Mouse (Mus musculus) heart, adult 11 months (tissue): ENCODE data around the gene Dpp10.
A peak's percentile ranks its signal among the peaks of the same experiment; 100 is the strongest.

Experiments used
- DNase-seq: peaks from one replicate; pipeline ENCODE4 v3.0.0; 2022

The Dpp10 gene

GRCm38 (mm10) chr1:124044925-124045640 lies at the start of gene Dpp10:
Gene Dpp10 (minus strand): TSS chr1:124045559.
- DNase-seq = no peak

- no peak for DNase-seq
These were observed 3.2 kb upstream of the Dpp10 start for GRCm38 (mm10) chr1:124048544-124048943.

- DNase-seq = no peak
These were observed 472 bp upstream of the Dpp10 start for GRCm38 (mm10) chr1:124045761-124046300.

GRCm38 (mm10) chr1:124044161-124044560 lies 1.2 kb downstream of the Dpp10 start:
- peak; percentile 78 for DNase-seq

- DNase-seq = no peak
These were observed 1.9 kb downstream of the Dpp10 start for GRCm38 (mm10) chr1:124043421-124043820.

GRCm38 (mm10) chr1:124041559-124041958 lies 3.8 kb downstream of the Dpp10 start:
- DNase-seq = no peak

- DNase-seq = no peak
These were observed 9.9 kb downstream of the Dpp10 start for GRCm38 (mm10) chr1:124035306-124035990.

GRCm38 (mm10) chr1:124032677-124033076 lies 12.7 kb downstream of the Dpp10 start:
- DNase-seq = peak; percentile 57

GRCm38 (mm10) chr1:124031968-124032367 lies 13.4 kb downstream of the Dpp10 start:
- DNase-seq = no peak

GRCm38 (mm10) chr1:124002797-124003196 lies 42.6 kb downstream of the Dpp10 start:
- no peak for DNase-seq

- DNase-seq = no peak
These were observed 49.6 kb downstream of the Dpp10 start for GRCm38 (mm10) chr1:123995780-123996179.

GRCm38 (mm10) chr1:123985324-123986024 lies 59.9 kb downstream of the Dpp10 start:
- DNase-seq = no peak

GRCm38 (mm10) chr1:123978597-123978996 lies 66.8 kb downstream of the Dpp10 start:
- no peak for DNase-seq

GRCm38 (mm10) chr1:123974621-123975020 lies 70.7 kb downstream of the Dpp10 start:
- no peak for DNase-seq

GRCm38 (mm10) chr1:123946149-123946548 lies 99.2 kb downstream of the Dpp10 start:
- no peak for DNase-seq

GRCm38 (mm10) chr1:123940826-123941225 lies 104.5 kb downstream of the Dpp10 start:
- no peak for DNase-seq

- peak; percentile 94 for DNase-seq
These were observed 111.3 kb downstream of the Dpp10 start for GRCm38 (mm10) chr1:123933812-123934727.

- DNase-seq = no peak
These were observed 117.4 kb downstream of the Dpp10 start for GRCm38 (mm10) chr1:123928003-123928370.

- no peak for DNase-seq
These were observed 117.9 kb downstream of the Dpp10 start for GRCm38 (mm10) chr1:123927278-123928002.

GRCm38 (mm10) chr1:123924905-123925304 lies 120.5 kb downstream of the Dpp10 start:
- no peak for DNase-seq

GRCm38 (mm10) chr1:123923907-123924306 lies 121.5 kb downstream of the Dpp10 start:
- DNase-seq = no peak

- DNase-seq = no peak
These were observed 125.8 kb downstream of the Dpp10 start for GRCm38 (mm10) chr1:123919606-123920005.
